Mouse (Mus musculus) G1E (cell line): ENCODE results near the gene Zfp454.

Experiments used
- CTCF ChIP-seq: IDR thresholded peaks from 2 replicates; pipeline ENCODE4 v1.5.1; 2012; ENCODE audit warnings: low read depth, low read length, inconsistent platforms, mixed read lengths
- GATA1 ChIP-seq: IDR thresholded peaks from 2 replicates; pipeline ENCODE4 v1.6.1; 2012; ENCODE audit warnings: borderline replicate concordance, low read length, inconsistent platforms, mixed read lengths

DNA sequence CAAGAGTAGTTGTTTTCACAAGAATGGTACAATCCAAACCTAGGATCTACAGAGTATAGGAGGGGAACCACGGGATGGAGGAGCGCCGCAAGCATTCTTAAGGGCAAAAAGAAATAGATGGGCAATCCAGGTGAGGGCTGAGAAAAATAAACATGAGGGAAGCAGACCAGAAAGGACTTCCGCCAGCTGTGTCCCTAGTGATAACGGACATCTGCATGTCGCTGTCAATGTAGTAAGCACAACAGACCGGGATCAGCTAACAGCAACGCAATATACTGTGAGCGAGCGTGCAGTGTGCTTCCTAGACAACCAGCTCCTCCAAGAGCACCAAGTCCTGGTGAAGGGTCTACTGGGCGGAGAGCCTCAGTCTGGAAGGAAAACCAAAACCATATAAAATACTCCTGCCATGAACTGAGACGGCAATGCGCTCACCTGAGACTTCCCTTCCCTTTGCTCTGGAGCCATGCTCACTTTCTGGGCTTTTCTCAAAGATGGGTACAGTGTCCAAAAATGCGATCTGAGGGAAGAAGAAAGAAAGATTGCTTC, 43.1 kb upstream of the Zfp454 start:
- TF ChIP-seq CTCF (no peak), GATA1 (no peak)
